Mouse (Mus musculus) spleen, adult 2 months (tissue): ENCODE measurements around the gene Lcmt1. TPM values are rescaled to one million over a fixed set of nuclear protein-coding genes. Genes with fewer than 3 reads are reported as not detected.

Experiments used
- DNase-seq, 2 experiments: peaks; one replicate each; pipeline versions ENCODE4 v3.0.0 to v3.0.0-alpha.2; 2012 to 2021; ENCODE audit warnings: low spot score in 2 of 2, low read depth in 1 of 2
- H3K27ac ChIP-seq: fragments of 200-500 bp; 2 replicates; pipeline ENCODE4 v1.5.1; 2012; ENCODE audit warnings: low read length, inconsistent platforms; ENCODE audit not compliant: insufficient read depth
- H3K27me3 ChIP-seq: fragments of 200-500 bp; 2 replicates; pipeline ENCODE4 v1.6.1; 2012; ENCODE audit warnings: mild to moderate bottlenecking, moderate library complexity, low read length, inconsistent platforms; ENCODE audit not compliant: control insufficient read depth, insufficient read depth
- H3K36me3 ChIP-seq: fragments of 200-500 bp; 2 replicates; pipeline ENCODE4 v1.6.1; 2012; ENCODE audit warnings: mild to moderate bottlenecking, low read length, inconsistent platforms; ENCODE audit not compliant: control insufficient read depth, insufficient read depth
- H3K4me1 ChIP-seq: fragments of 200-500 bp; 2 replicates; pipeline ENCODE4 v1.6.1; 2011; ENCODE audit warnings: inconsistent platforms; ENCODE audit not compliant: control insufficient read depth, insufficient read depth, insufficient read length
- H3K4me3 ChIP-seq: fragments of 200-500 bp; 2 replicates; pipeline ENCODE4 v1.5.1; 2011; ENCODE audit warnings: mild to moderate bottlenecking, inconsistent platforms; ENCODE audit not compliant: insufficient read depth, insufficient read length; ENCODE audit errors: extremely low read depth
- CTCF ChIP-seq: fragments of 200-500 bp; IDR thresholded peaks from 2 replicates; pipeline ENCODE4 v1.5.1; 2011; ENCODE audit warnings: mild to moderate bottlenecking, inconsistent platforms; ENCODE audit not compliant: insufficient read depth, insufficient read length, insufficient replicate concordance; ENCODE audit errors: extremely low read depth
- POLR2A ChIP-seq: fragments of 200-500 bp; IDR thresholded peaks from 2 replicates; pipeline ENCODE4 v1.6.1; 2011; ENCODE audit warnings: low read depth, low read length, inconsistent platforms
- WGBS: fragments of 180-500 bp; shearing (Covaris S2); methylation state at CpG from one replicate; pipeline ENCODE4 v1.1.7; 2018; 5-methylcytosine and 5-hydroxymethylcytosine counted together
- polyA plus RNA-seq: library from polyadenylated mRNA; depleted of rRNA; stranded (reverse); fragments of >200 nt; gene quantifications from 2 replicates; pipeline ENCODE4 v1.2.3, GENCODE M21; 2012

The Lcmt1 gene
- polyA plus RNA-seq, 1 experiment, result 9.3 TPM

DNA sequence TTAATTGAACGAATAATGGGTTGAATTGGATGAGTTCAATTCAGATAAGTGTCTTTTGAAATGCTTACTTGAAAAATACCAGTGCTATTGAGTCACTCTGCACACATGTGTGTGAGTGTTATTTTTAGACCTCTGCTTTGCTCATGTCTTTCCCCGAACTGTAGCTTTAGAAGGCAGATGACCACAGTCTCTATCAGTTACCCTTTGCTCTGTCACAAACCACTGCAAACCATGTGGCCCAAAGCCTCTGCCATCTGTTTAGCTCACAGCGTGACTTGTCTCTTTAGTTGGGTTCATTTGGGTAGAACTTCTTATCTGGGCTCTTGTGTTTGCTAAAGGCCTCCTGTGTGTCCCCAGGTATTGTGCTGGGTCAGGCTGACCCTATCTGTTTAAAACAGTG lies 36.0 kb downstream of the Lcmt1 start:
- no peak for TF ChIP-seq CTCF
- no peak overlapping the region for H3K27ac ChIP-seq
- H3K4me3 ChIP-seq, result no peak overlapping the region
- no peak for DNase-seq
- WGBS, result 77% methylated on average over 3 of the region's 3 CpGs
- peaks cover 4% of the 10 kb centered on the region for H3K36me3 ChIP-seq
- H3K4me1 ChIP-seq, result no peaks in the 10 kb centered on the region
- H3K27me3 ChIP-seq, result no peaks in the 10 kb centered on the region

DNA sequence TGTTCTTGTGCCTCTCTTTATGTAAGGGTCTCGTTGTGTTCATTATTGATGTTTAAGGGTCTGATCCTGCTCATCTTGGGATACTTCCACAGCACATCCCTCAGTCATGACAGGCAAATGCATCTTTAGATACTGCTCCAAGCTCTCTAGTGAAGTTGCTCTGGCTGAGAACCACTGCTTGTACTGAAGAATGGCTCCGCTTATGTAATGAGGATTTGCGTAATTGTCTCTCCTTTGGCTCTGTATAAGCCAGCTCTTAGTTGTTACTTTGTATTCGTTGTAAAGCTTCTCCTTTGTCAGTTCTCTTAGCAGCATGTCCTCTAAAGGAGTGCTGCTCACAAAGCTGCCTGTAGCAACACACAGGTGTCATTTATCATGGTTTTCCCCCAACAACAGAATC lies 37.4 kb downstream of the Lcmt1 start:
- DNase-seq, result no peak
- H3K27me3 ChIP-seq, result no peaks in the 10 kb centered on the region
- no peaks in the 10 kb centered on the region for H3K4me1 ChIP-seq
- no peak overlapping the region for H3K4me3 ChIP-seq
- H3K27ac ChIP-seq, result no peak overlapping the region
- H3K36me3 ChIP-seq, result peaks cover 2% of the 10 kb centered on the region; the same call in 1 of the 2 replicates
- WGBS, result 89% methylated on average over 4 of the region's 4 CpGs
- no peak for TF ChIP-seq POLR2A
- TF ChIP-seq CTCF, result no peak

DNA sequence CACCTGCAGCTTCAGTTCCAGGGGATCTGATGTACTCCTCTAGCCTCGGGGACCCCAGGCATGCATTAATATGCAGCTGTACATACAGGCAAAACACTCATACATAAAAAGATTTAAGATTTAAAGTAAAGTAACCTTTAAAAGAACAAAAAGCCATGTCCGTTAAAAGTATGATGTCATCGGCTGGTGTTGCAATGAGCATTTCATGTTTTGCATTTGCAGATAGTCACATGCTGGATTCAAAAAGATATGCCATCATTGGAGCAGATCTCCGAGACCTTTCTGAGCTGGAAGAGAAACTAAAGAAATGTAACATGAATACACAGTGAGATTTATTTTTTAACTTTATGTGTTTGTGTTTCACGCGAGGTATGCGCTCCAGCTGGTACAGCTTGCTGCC lies 40.9 kb downstream of the Lcmt1 start:
- no peak for DNase-seq
- H3K4me3 ChIP-seq, result no peak overlapping the region
- H3K27me3 ChIP-seq, result no peaks in the 10 kb centered on the region
- no peak overlapping the region for H3K27ac ChIP-seq
- H3K36me3 ChIP-seq, result no peaks in the 10 kb centered on the region
- WGBS, result 91% methylated on average over 7 of the region's 7 CpGs
- no peak for TF ChIP-seq POLR2A
- TF ChIP-seq CTCF, result no peak
- no peaks in the 10 kb centered on the region for H3K4me1 ChIP-seq

DNA sequence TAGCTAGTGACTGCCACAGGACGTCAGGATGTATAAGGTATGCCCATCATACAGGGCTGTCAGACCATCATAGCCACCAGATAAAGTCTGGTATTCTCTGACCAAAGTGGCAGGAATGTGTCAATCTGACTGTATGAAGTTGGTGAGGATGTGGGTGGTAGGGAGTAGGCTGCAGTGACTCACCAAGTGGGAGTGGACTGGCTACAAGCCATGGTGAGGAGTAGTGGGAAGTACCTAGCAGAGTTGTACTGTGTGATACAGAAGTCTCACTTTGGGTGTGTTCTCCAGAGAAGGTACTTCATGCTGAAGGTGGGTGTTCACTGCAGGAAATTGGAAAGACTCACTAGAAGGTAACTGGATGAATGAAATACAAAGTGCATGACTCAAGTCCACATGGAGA lies 41.5 kb downstream of the Lcmt1 start:
- WGBS, result 81% methylated on average over 1 of the region's 1 CpGs
- no peak overlapping the region for H3K4me3 ChIP-seq
- no peak for DNase-seq
- H3K27me3 ChIP-seq, result no peaks in the 10 kb centered on the region
- no peaks in the 10 kb centered on the region for H3K36me3 ChIP-seq
- TF ChIP-seq CTCF (no peak), POLR2A (no peak)
- no peaks in the 10 kb centered on the region for H3K4me1 ChIP-seq
- H3K27ac ChIP-seq, result no peak overlapping the region

DNA sequence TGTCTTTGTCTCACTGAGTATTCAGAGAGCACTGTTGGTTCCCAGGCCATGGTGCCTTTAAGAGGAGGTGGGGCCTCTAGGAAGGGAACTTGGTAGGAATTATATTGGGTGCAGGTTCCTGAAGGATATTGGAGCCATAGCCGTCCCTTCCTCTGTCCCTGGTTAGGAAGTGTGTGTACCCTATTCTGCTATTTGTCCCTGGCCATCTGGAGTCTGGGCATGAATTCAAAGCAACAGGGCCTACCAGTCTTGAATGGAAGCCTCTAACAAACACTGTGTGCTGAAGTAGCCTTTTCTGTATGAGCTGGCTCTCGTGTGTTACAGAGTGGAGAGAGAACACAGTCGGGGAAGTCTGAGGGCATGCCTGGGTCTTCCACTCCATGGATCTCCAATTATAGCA lies 42.6 kb downstream of the Lcmt1 start:
- no peaks in the 10 kb centered on the region for H3K27me3 ChIP-seq
- DNase-seq, result no peak
- no peaks in the 10 kb centered on the region for H3K36me3 ChIP-seq
- WGBS, result 87% methylated on average over 3 of the region's 3 CpGs
- no peak overlapping the region for H3K27ac ChIP-seq
- H3K4me3 ChIP-seq, result no peak overlapping the region
- TF ChIP-seq POLR2A, result no peak
- no peak for TF ChIP-seq CTCF
- no peaks in the 10 kb centered on the region for H3K4me1 ChIP-seq

DNA sequence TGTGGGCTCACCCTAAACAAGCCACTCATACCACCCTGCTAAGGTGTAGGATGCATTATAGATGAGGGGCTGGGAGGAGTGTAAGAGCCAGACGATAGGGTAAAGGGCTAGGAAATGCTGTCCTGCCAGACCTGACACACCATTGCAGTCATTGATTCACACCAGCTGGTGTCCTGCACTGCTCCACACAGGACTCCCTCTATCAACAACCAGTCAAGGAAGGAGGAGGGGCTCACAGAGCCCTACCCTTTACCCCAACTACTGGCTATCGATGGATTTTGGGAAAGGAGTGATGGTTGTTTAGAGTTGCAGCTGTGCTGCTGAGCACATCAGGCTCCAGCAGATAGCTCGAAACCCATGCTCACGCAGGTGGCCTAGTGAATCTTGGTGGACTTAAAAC lies 47.2 kb downstream of the Lcmt1 start:
- Histone ChIP-seq H3K27me3 (no peaks in the 10 kb centered on the region), H3K27ac (no peak overlapping the region), H3K4me1 (no peaks in the 10 kb centered on the region), H3K36me3 (peaks cover 3% of the 10 kb centered on the region), H3K4me3 (no peak overlapping the region)
- WGBS, result 92% methylated on average over 4 of the region's 4 CpGs
- TF ChIP-seq POLR2A (no peak), CTCF (no peak)
- no peak for DNase-seq

DNA sequence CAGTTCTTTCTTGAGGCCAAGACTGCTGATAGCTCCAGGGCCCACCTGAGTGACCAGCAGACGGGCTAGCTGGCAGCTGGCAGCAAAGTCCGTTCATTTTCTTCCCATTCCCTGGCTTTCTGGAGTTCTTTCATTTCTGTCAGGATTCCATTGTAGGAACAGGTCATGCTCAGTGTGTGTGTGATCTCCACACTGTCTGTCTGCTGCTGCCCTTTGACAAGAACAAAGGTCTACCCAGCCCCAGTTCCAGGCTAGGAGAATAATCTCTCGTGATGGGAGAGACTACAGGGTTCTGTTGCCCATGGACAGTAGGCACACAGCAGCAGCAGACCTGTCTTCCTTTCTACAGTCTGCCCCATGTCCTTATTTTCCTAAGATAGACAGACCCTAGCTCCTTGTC lies 48.1 kb downstream of the Lcmt1 start:
- DNase-seq, result no peak
- Histone ChIP-seq H3K27me3 (no peaks in the 10 kb centered on the region), H3K4me3 (no peak overlapping the region), H3K4me1 (no peaks in the 10 kb centered on the region), H3K27ac (no peak overlapping the region), H3K36me3 (peaks cover 9% of the 10 kb centered on the region)
- WGBS, result 95% methylated on average over 3 of the region's 3 CpGs
- TF ChIP-seq POLR2A, result no peak

DNA sequence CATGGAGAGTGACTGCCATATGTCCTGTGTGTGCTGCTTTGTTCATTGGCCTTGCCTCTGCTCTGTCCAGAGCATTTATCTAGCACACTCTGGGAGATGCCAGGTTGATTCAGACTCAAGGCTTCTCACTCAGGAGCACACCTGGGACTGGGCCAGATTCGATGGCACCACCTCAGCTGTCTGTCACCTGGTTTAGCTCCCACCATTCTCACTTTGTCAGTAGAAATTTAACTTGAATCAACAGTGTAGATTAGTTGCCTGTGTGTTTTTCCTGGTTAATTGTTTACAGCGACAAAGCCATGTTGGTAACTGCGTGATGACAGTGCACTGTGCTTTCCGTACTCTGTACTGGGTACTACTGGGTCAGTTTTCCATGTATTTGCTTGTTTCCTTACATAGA lies 50.4 kb downstream of the Lcmt1 start:
- Histone ChIP-seq H3K4me1 (no peaks in the 10 kb centered on the region), H3K27ac (no peak overlapping the region)

More for the DNA sequence above, 50.4 kb downstream of the Lcmt1 start:
- 96% methylated on average over 4 of the region's 4 CpGs for WGBS
- Histone ChIP-seq H3K27me3 (no peaks in the 10 kb centered on the region), H3K4me3 (no peak overlapping the region), H3K36me3 (peaks cover 9% of the 10 kb centered on the region)
- TF ChIP-seq CTCF, result no peak
- TF ChIP-seq POLR2A, result no peak
- DNase-seq, result no peak
